Mouse (Mus musculus): Measurements from ENCODE around the gene Sdhaf1. TPM values are rescaled to one million over a fixed set of nuclear protein-coding genes. Genes with fewer than 3 reads are reported as not detected.

The Sdhaf1 gene
- polyA plus RNA-seq, 1 experiment from 2014 or later = 18.8 TPM

DNA sequence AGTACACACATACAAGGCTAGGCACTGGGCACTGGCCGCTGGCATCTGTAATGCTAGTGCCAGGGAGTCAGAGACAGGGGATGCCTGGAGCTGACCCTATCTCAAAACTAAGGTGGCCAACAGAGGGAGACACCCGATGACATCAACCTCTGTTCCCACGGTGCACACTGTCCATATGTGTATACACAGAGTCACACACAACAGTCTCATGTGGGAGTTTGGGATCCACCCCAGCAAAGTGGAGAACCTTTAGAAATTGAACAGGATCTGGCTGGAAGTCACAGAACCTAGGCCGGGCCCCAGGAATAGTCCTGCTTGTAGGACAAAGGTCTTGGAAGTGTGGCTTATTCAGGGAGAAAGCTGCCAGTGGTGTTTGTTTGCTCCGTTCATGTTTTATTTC lies 29.4 kb downstream of the Sdhaf1 start:
- 89% methylated on average over 5 of the region's 5 CpGs for WGBS
- no peak overlapping the region for H3K27ac ChIP-seq (replicated peaks; ENCODE audit: low read depth, low read length)
- H3K27me3 ChIP-seq (replicated peaks; ENCODE audit: control insufficient read depth, insufficient read depth, low read length) = no peaks in the 10 kb centered on the region
- H3K9ac ChIP-seq (ENCODE audit: low read depth, low read length) = no peak overlapping the region
- no peak for DNase-seq (ENCODE audit: low spot score)
- no peak overlapping the region for H3K4me2 ChIP-seq (ENCODE audit: low read depth, low read length)
- H3K36me3 ChIP-seq (ENCODE audit: control insufficient read depth, insufficient read depth, low read length) = peaks cover 59% of the 10 kb centered on the region
- peaks cover 5% of the 10 kb centered on the region for H3K4me1 ChIP-seq (ENCODE audit: control insufficient read depth, insufficient read depth, low read length)
- H3K4me3 ChIP-seq (ENCODE audit: low read depth, low read length) = no peak overlapping the region
- H3K9me3 ChIP-seq (ENCODE audit: control insufficient read depth, low read length) = no peaks in the 10 kb centered on the region
- no peak for ATAC-seq (ENCODE audit: low read depth)

DNA sequence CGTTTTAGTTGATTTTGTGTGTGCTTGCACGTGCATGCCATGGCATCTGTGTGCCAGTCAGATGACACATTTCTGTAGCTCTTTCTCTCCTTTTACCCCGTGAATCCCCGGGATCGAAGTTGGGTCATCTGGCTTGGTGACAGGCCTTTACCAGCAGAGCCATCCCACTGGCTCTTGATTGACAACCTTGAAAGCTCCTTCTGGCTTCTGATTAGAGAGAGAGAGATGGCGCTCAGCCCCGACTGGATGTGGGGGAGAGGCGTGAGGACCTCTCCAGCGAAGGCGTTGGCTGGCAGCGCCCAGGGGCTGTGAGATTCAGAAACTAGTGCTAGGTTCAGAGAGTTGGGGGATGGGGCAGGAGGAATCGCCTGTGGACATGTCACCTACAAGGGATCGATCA lies 29.9 kb downstream of the Sdhaf1 start:
- H3K9me3 ChIP-seq (ENCODE audit: control insufficient read depth, low read length) = no peaks in the 10 kb centered on the region
- no peak for ATAC-seq (ENCODE audit: low read depth)
- H3K4me3 ChIP-seq (ENCODE audit: low read depth, low read length) = no peak overlapping the region
- no peaks in the 10 kb centered on the region for H3K27me3 ChIP-seq (replicated peaks; ENCODE audit: control insufficient read depth, insufficient read depth, low read length)
- no peak overlapping the region for H3K27ac ChIP-seq (replicated peaks; ENCODE audit: low read depth, low read length)
- H3K36me3 ChIP-seq (ENCODE audit: control insufficient read depth, insufficient read depth, low read length) = peaks cover 54% of the 10 kb centered on the region
- DNase-seq (ENCODE audit: low spot score) = no peak
- peaks cover 5% of the 10 kb centered on the region for H3K4me1 ChIP-seq (ENCODE audit: control insufficient read depth, insufficient read depth, low read length)
- WGBS = 83% methylated on average over 13 of the region's 13 CpGs
- no peak overlapping the region for H3K9ac ChIP-seq (ENCODE audit: low read depth, low read length)
- no peak overlapping the region for H3K4me2 ChIP-seq (ENCODE audit: low read depth, low read length)

DNA sequence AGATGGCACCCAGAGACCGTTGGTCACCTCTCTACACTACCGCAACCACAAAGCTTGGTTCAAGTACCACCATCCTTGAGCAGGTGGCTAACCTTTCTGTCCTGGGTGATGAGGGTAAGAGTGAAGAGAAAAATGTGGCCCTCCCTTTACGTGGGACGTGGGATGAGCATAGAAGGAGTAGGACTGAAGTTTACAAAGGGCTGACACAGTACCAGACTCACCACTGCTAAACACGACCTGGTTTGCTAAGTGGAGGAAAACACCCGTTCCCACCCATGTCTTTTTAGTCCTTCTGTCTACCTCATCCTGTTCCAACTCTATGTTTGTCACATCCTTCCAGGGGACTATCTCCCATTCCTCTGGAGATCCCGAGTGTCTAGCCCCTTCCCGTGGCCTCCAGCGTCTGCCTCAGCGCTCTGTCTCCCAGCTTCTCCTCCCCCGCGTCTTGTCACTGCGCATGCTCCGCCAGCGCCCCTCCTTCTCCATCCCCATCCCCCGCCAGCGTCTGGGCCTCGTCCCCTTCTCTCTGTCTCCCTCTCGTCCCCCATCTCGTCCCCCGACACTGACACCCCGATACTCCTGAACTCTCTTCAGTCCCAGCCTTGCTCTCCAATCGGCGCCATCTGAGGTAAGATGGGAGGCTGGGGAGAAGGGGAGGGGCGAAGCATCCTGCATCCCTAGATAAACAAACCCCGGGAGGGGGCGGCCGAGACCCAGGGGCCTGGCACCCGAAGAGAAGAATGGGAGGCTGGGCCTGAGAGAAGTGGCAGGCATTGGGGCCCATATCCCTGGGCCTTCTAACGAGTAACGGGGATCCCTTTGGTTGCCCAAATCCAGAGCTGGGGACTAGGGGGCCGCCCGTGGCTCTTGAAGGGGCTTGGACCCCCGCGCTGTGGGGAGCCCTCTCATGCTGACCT lies 32.2 kb downstream of the Sdhaf1 start, which contains the start of gene Clip3:
Gene Clip3 (plus strand): TSS at position 514 of the 917 bp plus-strand sequence.
- H3K4me1 ChIP-seq (ENCODE audit: control insufficient read depth, insufficient read depth, low read length) = peaks cover 5% of the 10 kb centered on the region
- H3K4me3 ChIP-seq (ENCODE audit: low read depth, low read length) = peak within 1 kb of the TSS; percentile 61
- no peaks in the 10 kb centered on the region for H3K27me3 ChIP-seq (replicated peaks; ENCODE audit: control insufficient read depth, insufficient read depth, low read length)
- H3K9ac ChIP-seq (ENCODE audit: low read depth, low read length) = peak within 1 kb of the TSS; percentile 76
- peak within 1 kb of the TSS; percentile 45 for H3K27ac ChIP-seq (replicated peaks; ENCODE audit: low read depth, low read length)
- H3K4me2 ChIP-seq (ENCODE audit: low read depth, low read length) = peak within 1 kb of the TSS; percentile 74
- H3K9me3 ChIP-seq (ENCODE audit: control insufficient read depth, low read length) = no peaks in the 10 kb centered on the region
- H3K36me3 ChIP-seq (ENCODE audit: control insufficient read depth, insufficient read depth, low read length) = peaks cover 31% of the 10 kb centered on the region
- 6% methylated on average over 31 of the region's 35 CpGs for WGBS
- ATAC-seq (ENCODE audit: low read depth) = peak; percentile 86
- DNase-seq (ENCODE audit: low spot score) = peak; percentile 89

DNA sequence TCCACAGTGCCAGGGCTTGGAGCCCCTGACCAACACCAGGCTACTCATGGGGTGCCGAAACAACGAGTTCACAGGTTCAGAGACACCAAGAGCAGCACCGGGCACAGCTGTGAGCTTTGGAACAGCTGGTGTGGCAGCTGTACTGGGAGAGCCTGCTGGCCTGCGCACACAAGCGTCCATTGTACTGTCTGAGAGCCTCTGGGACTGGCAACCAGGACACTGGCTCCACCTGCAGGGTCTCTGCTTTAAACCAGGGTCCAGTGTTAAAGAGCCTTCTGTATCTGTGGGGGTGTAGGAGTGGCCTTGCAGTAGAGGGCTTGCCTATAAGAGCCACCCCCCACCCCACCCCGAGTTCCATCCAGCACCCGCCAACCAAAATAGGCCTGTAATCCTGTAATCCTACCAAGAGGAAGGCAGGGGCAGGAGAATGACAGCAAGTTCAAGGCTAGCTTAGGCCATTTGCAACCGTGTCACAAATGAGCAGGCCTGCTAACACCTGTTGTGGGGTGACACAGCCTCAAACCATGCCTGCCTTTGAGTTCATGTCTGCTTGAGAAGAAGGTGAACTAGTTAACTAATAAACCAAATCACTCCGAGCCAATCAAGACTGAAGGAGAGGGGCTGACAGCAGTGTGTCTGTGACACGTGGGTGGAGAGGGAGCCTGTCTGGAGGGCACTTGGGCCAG lies 33.8 kb downstream of the Sdhaf1 start:
- no peak overlapping the region for H3K9ac ChIP-seq (ENCODE audit: low read depth, low read length)
- ATAC-seq (ENCODE audit: low read depth) (peak; percentile 80), DNase-seq (ENCODE audit: low spot score) (peak; percentile 82)
- H3K27me3 ChIP-seq (replicated peaks; ENCODE audit: control insufficient read depth, insufficient read depth, low read length) = no peaks in the 10 kb centered on the region
- no peak overlapping the region for H3K4me3 ChIP-seq (ENCODE audit: low read depth, low read length)
- peaks cover 15% of the 10 kb centered on the region for H3K36me3 ChIP-seq (ENCODE audit: control insufficient read depth, insufficient read depth, low read length)
- 38% methylated on average over 10 of the region's 10 CpGs for WGBS
- H3K4me1 ChIP-seq (ENCODE audit: control insufficient read depth, insufficient read depth, low read length) = peaks cover 5% of the 10 kb centered on the region
- no peaks in the 10 kb centered on the region for H3K9me3 ChIP-seq (ENCODE audit: control insufficient read depth, low read length)
- H3K27ac ChIP-seq (replicated peaks; ENCODE audit: low read depth, low read length) = 0 out of 2 replicates have a peak overlapping the region, but pooled peaks have one; percentile 24
- H3K4me2 ChIP-seq (ENCODE audit: low read depth, low read length) = no peak overlapping the region

DNA sequence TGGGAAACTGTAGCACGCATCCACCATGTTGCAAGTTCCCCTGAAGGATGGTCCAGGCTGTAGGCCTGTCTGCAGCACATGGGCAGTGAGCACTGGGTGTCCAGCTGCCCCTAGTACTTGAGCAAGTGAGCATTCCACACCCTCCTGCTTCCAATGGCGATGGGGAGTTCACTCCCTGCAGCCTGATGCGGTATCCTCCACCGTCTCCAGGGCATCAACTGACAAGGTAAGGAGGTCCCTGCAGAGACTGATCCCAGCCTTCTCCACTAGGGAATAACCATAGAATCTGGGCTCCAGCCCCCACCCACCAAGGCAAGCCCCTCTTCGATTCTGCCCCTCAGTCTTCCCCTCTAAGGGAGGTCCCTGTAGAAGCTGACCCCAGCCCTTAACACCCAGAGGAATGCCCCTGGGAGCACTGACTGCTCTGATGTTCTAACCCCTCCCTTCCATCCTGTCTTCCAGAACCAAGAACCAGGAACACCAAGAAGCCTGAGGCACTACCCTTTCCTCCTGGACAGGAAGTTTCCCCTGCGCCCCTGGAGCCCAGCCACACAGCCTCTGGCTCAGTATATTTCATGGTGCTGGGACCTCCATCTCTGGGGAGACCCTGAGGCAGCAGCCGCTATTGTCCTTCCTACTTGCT lies 34.5 kb downstream of the Sdhaf1 start:
- H3K27me3 ChIP-seq (replicated peaks; ENCODE audit: control insufficient read depth, insufficient read depth, low read length) = no peaks in the 10 kb centered on the region
- ATAC-seq (ENCODE audit: low read depth) (no peak), DNase-seq (ENCODE audit: low spot score) (no peak)
- H3K4me2 ChIP-seq (ENCODE audit: low read depth, low read length) = no peak overlapping the region
- 0 out of 2 replicates have a peak overlapping the region, but pooled peaks have one; percentile 24 for H3K27ac ChIP-seq (replicated peaks; ENCODE audit: low read depth, low read length)
- H3K9me3 ChIP-seq (ENCODE audit: control insufficient read depth, low read length) = no peaks in the 10 kb centered on the region
- H3K4me3 ChIP-seq (ENCODE audit: low read depth, low read length) = no peak overlapping the region
- H3K4me1 ChIP-seq (ENCODE audit: control insufficient read depth, insufficient read depth, low read length) = peaks cover 5% of the 10 kb centered on the region
- peaks cover 8% of the 10 kb centered on the region for H3K36me3 ChIP-seq (ENCODE audit: control insufficient read depth, insufficient read depth, low read length)
- H3K9ac ChIP-seq (ENCODE audit: low read depth, low read length) = no peak overlapping the region
- 58% methylated on average over 7 of the region's 7 CpGs for WGBS

DNA sequence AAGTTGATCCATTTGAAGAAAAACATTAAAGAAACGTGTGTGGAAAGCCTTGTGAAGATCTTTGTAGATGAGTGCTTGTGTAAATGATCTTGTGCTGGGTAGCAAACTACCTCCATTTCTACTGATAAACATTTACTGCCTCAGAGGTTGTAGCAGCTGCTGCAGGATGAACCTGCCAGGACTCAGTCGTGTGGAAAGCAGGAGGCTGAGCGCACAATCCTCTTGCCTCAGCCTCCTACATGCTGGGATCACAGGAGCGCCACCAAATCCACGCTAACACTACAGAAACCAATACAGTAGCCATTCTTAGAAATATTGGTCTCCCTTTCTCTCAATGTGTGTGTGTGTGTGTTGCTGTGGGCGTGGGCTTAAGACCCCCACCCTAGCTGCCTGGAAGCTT lies 35.6 kb downstream of the Sdhaf1 start:
- no peak overlapping the region for H3K27ac ChIP-seq (replicated peaks; ENCODE audit: low read depth, low read length)
- peaks cover 5% of the 10 kb centered on the region for H3K4me1 ChIP-seq (ENCODE audit: control insufficient read depth, insufficient read depth, low read length)
- no peaks in the 10 kb centered on the region for H3K36me3 ChIP-seq (ENCODE audit: control insufficient read depth, insufficient read depth, low read length)
- no peak overlapping the region for H3K4me3 ChIP-seq (ENCODE audit: low read depth, low read length)
- DNase-seq (ENCODE audit: low spot score) (no peak), ATAC-seq (ENCODE audit: low read depth) (no peak)
- no peak overlapping the region for H3K4me2 ChIP-seq (ENCODE audit: low read depth, low read length)
- WGBS = 62% methylated on average over 6 of the region's 6 CpGs
- no peaks in the 10 kb centered on the region for H3K9me3 ChIP-seq (ENCODE audit: control insufficient read depth, low read length)
- no peaks in the 10 kb centered on the region for H3K27me3 ChIP-seq (replicated peaks; ENCODE audit: control insufficient read depth, insufficient read depth, low read length)
- no peak overlapping the region for H3K9ac ChIP-seq (ENCODE audit: low read depth, low read length)

DNA sequence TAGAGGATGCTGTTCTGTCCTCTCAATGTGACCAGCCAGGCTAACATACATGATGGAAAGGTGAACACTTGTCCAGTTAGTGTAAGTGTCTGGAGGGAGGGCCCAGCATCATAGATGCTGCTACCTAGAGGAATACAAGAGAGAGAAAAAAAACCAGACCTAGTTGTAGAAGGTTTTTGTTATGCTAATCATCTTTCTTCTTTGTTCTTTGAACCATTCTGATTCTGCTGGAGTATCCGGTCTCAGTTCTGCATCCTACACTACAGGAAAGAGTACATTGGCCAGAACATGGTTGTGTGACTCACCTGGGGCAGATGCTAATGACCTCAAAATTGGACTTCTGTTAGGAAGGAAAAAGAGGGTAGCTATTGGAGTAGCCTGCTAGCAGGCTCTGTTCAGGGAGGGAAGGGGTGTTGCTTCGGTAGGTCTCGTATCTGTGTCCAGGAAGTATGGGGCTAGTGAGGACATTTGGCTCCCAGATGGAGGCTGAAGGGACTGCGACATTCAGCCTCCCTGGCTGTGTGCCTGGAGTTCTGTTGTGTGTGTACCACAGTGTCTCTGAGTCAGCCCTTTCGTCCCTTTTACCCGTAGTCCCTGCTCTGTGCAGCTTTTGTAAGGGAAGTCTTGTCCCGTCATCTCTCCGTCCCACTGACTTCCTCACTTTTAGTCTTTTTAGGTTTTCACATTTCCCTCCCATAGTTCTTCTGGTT lies 36.8 kb downstream of the Sdhaf1 start:
- Histone ChIP-seq H3K9ac (ENCODE audit: low read depth, low read length) (no peak overlapping the region), H3K27me3 (replicated peaks; ENCODE audit: control insufficient read depth, insufficient read depth, low read length) (no peaks in the 10 kb centered on the region), H3K36me3 (ENCODE audit: control insufficient read depth, insufficient read depth, low read length) (no peaks in the 10 kb centered on the region), H3K4me2 (ENCODE audit: low read depth, low read length) (no peak overlapping the region), H3K27ac (replicated peaks; ENCODE audit: low read depth, low read length) (no peak overlapping the region), H3K4me3 (ENCODE audit: low read depth, low read length) (no peak overlapping the region), H3K9me3 (ENCODE audit: control insufficient read depth, low read length) (no peaks in the 10 kb centered on the region), H3K4me1 (ENCODE audit: control insufficient read depth, insufficient read depth, low read length) (peaks cover 5% of the 10 kb centered on the region; the same call in 1 of the 2 replicates)
- DNase-seq (ENCODE audit: low spot score) = peak; percentile 12
- no peak for ATAC-seq (ENCODE audit: low read depth)
- WGBS = 54% methylated on average over 8 of the region's 8 CpGs

DNA sequence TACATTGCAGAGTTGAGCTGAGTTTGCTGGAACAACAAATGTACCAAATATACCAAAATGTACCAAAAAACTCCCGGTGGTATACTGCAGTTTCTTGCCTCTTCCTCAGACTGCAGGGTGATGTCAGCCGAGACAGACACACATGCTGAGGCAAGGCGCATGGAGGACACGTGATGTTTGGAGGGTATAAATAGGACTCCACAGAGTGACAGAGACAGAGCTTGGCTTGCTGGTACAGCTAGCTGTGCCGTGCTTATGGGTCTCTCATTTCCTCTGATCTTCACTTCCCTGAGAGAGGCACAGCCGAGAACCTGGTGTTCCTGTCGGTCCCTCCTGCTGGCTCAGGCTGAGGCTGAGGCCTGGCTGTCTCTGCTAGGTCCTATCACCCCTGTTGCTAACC lies 41.0 kb downstream of the Sdhaf1 start:
- no peak for DNase-seq (ENCODE audit: low spot score)
- H3K27ac ChIP-seq (replicated peaks; ENCODE audit: low read depth, low read length) = no peak overlapping the region
- H3K36me3 ChIP-seq (ENCODE audit: control insufficient read depth, insufficient read depth, low read length) = no peaks in the 10 kb centered on the region
- H3K4me3 ChIP-seq (ENCODE audit: low read depth, low read length) = no peak overlapping the region
- H3K9ac ChIP-seq (ENCODE audit: low read depth, low read length) = no peak overlapping the region
- 81% methylated on average over 7 of the region's 7 CpGs for WGBS
- no peaks in the 10 kb centered on the region for H3K9me3 ChIP-seq (ENCODE audit: control insufficient read depth, low read length)
- H3K27me3 ChIP-seq (replicated peaks; ENCODE audit: control insufficient read depth, insufficient read depth, low read length) = no peaks in the 10 kb centered on the region
- 0 out of 2 replicates have a peak, but pooled peaks cover 4% of the 10 kb centered on the region for H3K4me1 ChIP-seq (ENCODE audit: control insufficient read depth, insufficient read depth, low read length)
- ATAC-seq (ENCODE audit: low read depth) = no peak
- H3K4me2 ChIP-seq (ENCODE audit: low read depth, low read length) = no peak overlapping the region
